Mouse (Mus musculus) R1 (cell line): ENCODE data around the gene Gtpbp1.
"Not testable (repeated sequence)": the region's sequence is repeated elsewhere in the genome, so short reads cannot be mapped to it uniquely, and the experiment has no call there.

ENCODE experiments used
- DNase-seq: peaks from one replicate; pipeline ENCODE4 v3.0.0-alpha.2; 2018; ENCODE audit warnings: low read depth, low spot score

Gene Gtpbp1

GRCm38 (mm10) chr15:79690426-79691022 lies at the start of gene Gtpbp1:
Gene Gtpbp1 (plus strand): TSS chr15:79690845.
- DNase-seq, result peak; percentile 100

GRCm38 (mm10) chr15:79641135-79641817 lies 49.4 kb upstream of the Gtpbp1 start:
- no peak for DNase-seq

- no peak for DNase-seq
Observed at GRCm38 (mm10) chr15:79645483-79645882, 45.2 kb upstream of the Gtpbp1 start.

- no peak for DNase-seq
Observed at GRCm38 (mm10) chr15:79648130-79648529, 42.5 kb upstream of the Gtpbp1 start.

GRCm38 (mm10) chr15:79650569-79650968 lies 40.1 kb upstream of the Gtpbp1 start:
- peak; percentile 84 for DNase-seq

GRCm38 (mm10) chr15:79651481-79651880 lies 39.2 kb upstream of the Gtpbp1 start:
- peak; percentile 80 for DNase-seq

- DNase-seq, result no peak
Observed at GRCm38 (mm10) chr15:79656451-79656850, 34.2 kb upstream of the Gtpbp1 start.

GRCm38 (mm10) chr15:79657837-79658530 lies 32.7 kb upstream of the Gtpbp1 start:
- peak; percentile 94 for DNase-seq

- DNase-seq, result peak; percentile 94
Observed at GRCm38 (mm10) chr15:79658531-79659375, 31.9 kb upstream of the Gtpbp1 start, which contains the start of the genes Fam227a and Cby1. Gene Fam227a (minus strand): TSS chr15:79658956. Gene Cby1 (plus strand): TSS chr15:79659199.

- DNase-seq, result peak; percentile 88
Observed at GRCm38 (mm10) chr15:79661852-79662251, 28.8 kb upstream of the Gtpbp1 start.

GRCm38 (mm10) chr15:79664666-79665065 lies 26.0 kb upstream of the Gtpbp1 start:
- DNase-seq, result no peak

GRCm38 (mm10) chr15:79669195-79669594 lies 21.4 kb upstream of the Gtpbp1 start:
- DNase-seq, result peak; percentile 52

- DNase-seq, result peak; percentile 93
Observed at GRCm38 (mm10) chr15:79670249-79670971, 20.2 kb upstream of the Gtpbp1 start, which contains the start of gene Tomm22. Gene Tomm22 (plus strand): TSS chr15:79670861.

- DNase-seq, result no peak
Observed at GRCm38 (mm10) chr15:79670972-79671299, 19.7 kb upstream of the Gtpbp1 start.

- DNase-seq, result not testable (repeated sequence)
Observed at GRCm38 (mm10) chr15:79671828-79672348, 18.8 kb upstream of the Gtpbp1 start.

GRCm38 (mm10) chr15:79677936-79678335 lies 12.7 kb upstream of the Gtpbp1 start:
- DNase-seq, result no peak

GRCm38 (mm10) chr15:79681973-79682372 lies 8.7 kb upstream of the Gtpbp1 start:
- DNase-seq, result peak; percentile 76

- DNase-seq, result no peak
Observed at GRCm38 (mm10) chr15:79683146-79683545, 7.5 kb upstream of the Gtpbp1 start.

- DNase-seq, result peak; percentile 20
Observed at GRCm38 (mm10) chr15:79683707-79684465, 6.8 kb upstream of the Gtpbp1 start.

- DNase-seq, result no peak
Observed at GRCm38 (mm10) chr15:79684616-79685015, 6.0 kb upstream of the Gtpbp1 start.
